Mouse (Mus musculus) olfactory bulb, adult 2 months (tissue): ENCODE results near the gene Paqr3. TPM values are rescaled to one million over a fixed set of nuclear protein-coding genes. Genes with fewer than 3 reads are reported as not detected.

Source experiments
- H3K27ac ChIP-seq: fragments of 200-500 bp; 2 replicates; pipeline ENCODE4 v1.5.1; 2012; ENCODE audit warnings: low read depth, low read length; ENCODE audit not compliant: insufficient read depth
- H3K4me1 ChIP-seq: fragments of 200-500 bp; 2 replicates; pipeline ENCODE4 v1.6.1; 2012; ENCODE audit warnings: low read length; ENCODE audit not compliant: control insufficient read depth, insufficient read depth
- H3K4me3 ChIP-seq: fragments of 200-500 bp; 2 replicates; pipeline ENCODE4 v1.5.1; 2012; ENCODE audit warnings: mild to moderate bottlenecking, low read depth, low read length, moderate library complexity; ENCODE audit not compliant: insufficient read depth
- CTCF ChIP-seq: fragments of 200-500 bp; IDR thresholded peaks from 2 replicates; pipeline ENCODE4 v1.5.1; 2012; ENCODE audit warnings: low read depth, mild to moderate bottlenecking, low read length, moderate library complexity; ENCODE audit not compliant: insufficient read depth
- POLR2A ChIP-seq: fragments of 200-500 bp; IDR thresholded peaks from 2 replicates; pipeline ENCODE4 v1.6.1; 2012; ENCODE audit warnings: mild to moderate bottlenecking, low read depth, low read length, moderate library complexity; ENCODE audit not compliant: insufficient read depth
- WGBS: fragments of 180-500 bp; shearing (Covaris S2); methylation state at CpG from one replicate; pipeline ENCODE4 v1.1.7; 2018; 5-methylcytosine and 5-hydroxymethylcytosine counted together
- polyA plus RNA-seq: library from polyadenylated mRNA; stranded (reverse); fragments of >200 nt; gene quantifications from 2 replicates; pipeline ENCODE4 v1.2.4, GENCODE M21; 2012; ENCODE audit warnings: low replicate concordance; ENCODE audit not compliant: missing spikeins, insufficient read depth, insufficient read length

The Paqr3 gene
- polyA plus RNA-seq, 1 experiment, result not detected

DNA sequence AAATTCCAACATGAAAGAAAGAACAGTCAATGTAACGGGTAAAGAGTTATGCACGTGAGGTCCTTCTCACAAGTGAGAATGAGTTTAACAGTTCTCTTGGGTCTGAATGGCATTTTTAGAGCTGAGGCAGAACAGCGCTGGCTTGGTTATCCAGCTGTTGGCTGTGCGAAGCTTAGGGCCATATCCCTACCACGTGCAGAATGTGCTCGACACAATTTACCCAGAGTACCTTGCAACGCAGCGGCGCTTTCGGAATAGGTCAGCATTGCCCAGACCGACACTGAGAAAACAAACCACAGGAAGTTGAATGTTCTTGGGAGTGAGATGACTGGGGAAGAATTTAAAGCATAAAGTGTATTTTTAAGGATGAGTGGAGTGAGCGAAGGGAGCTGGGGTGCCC, 13.6 kb upstream of the Paqr3 start:
- Histone ChIP-seq H3K27ac (no peak overlapping the region), H3K4me3 (no peak overlapping the region), H3K4me1 (no peaks in the 10 kb centered on the region)
- WGBS, result 86% methylated on average over 12 of the region's 12 CpGs
- TF ChIP-seq POLR2A (no peak), CTCF (no peak)

DNA sequence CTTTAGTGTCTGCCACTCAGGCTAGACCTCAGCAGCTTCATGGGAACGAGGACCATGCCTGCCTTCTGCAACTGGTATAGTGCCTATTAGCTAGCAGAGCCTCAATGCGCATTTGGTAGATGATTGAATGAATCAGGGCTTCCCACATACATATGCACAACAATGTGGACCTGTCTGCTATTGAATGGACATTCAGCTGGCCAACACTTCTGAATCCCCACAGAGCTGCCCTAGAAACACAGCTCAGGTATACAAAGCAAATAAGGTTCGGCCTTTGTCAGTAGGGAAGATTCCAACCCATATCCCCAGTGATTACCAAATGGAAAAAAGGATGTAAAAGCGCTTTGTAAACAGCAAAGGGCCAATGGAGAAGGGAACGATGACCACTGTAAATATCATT, 699 bp downstream of the Paqr3 start:
- no peak overlapping the region for H3K27ac ChIP-seq
- peak overlapping the region; percentile 82 for H3K4me3 ChIP-seq
- no peak for TF ChIP-seq CTCF
- no peak for TF ChIP-seq POLR2A
- 7% methylated on average over 5 of the region's 5 CpGs for WGBS
- peaks cover 5% of the 10 kb centered on the region for H3K4me1 ChIP-seq

DNA sequence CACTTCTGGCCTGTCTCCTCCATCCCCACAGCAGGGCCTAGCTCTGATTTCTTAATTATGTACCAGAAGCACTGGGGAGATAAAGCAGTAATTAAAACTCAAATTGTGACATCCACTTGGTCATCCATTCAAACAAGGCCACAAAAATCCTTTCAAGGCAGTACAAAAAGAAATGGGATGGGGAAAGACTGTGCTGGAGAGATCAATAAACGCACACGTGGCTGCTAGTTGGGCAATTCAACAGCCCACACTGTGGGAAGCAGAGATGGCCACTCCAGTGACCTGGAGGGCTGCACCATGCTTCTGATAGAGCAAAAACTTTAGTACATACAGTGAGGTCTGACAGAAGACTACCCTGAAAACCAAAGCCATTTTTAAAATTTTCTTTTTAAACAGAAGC, 1.3 kb downstream of the Paqr3 start:
- Histone ChIP-seq H3K4me3 (0 out of 2 replicates have a peak overlapping the region, but pooled peaks have one; percentile 8), H3K27ac (no peak overlapping the region), H3K4me1 (peaks cover 5% of the 10 kb centered on the region)
- TF ChIP-seq CTCF (no peak), POLR2A (no peak)
- 47% methylated on average over 2 of the region's 2 CpGs for WGBS

DNA sequence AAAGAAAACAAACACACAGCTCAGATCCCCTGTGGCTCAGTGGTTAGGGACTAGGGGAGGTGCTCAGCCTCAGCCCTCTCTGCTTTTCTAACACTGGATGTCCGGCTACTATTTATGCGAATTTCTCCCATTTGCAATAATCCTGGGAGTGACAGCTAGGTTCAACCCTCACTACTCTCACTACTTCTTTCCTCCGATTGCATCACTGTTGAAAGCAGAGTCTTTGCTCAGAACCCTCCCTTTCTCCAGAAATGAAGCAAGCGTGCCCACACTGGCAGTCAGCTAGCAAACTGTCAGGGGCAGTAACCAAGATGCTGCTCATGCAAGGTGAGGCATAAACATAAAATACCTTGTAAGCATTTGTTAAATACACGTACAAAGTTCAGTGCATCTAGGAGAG, 3.1 kb downstream of the Paqr3 start:
- TF ChIP-seq POLR2A, result no peak
- TF ChIP-seq CTCF, result no peak
- 86% methylated on average over 5 of the region's 5 CpGs for whole genome bisulfite sequencing
- Histone ChIP-seq H3K27ac (no peak overlapping the region), H3K4me3 (no peak overlapping the region), H3K4me1 (peaks cover 5% of the 10 kb centered on the region)

DNA sequence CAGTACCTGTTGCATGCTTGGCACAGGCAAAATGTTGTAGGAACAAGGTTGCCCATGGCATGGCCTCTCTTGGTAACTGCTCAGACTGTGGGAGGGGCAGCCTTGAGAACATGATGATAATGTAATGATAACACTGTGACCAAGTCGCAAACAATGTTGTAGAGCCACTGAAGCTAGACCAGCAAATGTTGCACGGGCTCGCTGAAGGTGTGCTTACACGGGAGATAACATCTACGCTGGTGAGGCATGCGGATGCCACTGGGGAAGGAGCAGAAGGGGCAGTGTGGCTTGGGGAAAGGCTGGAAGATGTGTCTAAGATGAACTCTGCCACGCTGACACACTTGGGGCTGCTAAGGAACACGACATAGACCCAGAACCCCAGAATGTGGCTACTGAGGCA, 11.4 kb downstream of the Paqr3 start:
- TF ChIP-seq CTCF (no peak), POLR2A (no peak)
- 97% methylated on average over 8 of the region's 8 CpGs for WGBS
- no peaks in the 10 kb centered on the region for H3K4me1 ChIP-seq
- H3K4me3 ChIP-seq, result no peak overlapping the region
- H3K27ac ChIP-seq, result no peak overlapping the region

DNA sequence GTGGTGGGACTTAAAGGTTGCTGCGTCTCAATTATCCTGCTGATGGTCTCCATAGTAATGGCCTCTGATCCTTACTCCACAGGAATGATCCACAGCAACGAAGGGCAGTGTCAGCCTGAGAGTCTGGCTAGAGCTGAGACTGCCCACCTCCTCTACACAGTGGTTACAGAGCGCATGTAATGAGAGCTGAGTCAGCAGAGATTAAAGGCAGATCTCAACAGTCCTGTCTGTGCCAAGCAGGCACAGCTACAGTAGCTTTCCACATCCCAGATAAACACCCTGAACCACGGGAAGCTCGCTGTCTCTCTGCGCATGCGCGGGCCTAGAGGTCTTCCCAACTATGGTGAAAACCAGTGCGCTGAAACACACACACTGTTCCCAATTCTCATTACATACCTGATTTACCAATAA, 13.8 kb downstream of the Paqr3 start:
- no peak overlapping the region for H3K27ac ChIP-seq
- TF ChIP-seq POLR2A (no peak), CTCF (no peak)
- no peaks in the 10 kb centered on the region for H3K4me1 ChIP-seq
- 68% methylated on average over 9 of the region's 9 CpGs for WGBS
- no peak overlapping the region for H3K4me3 ChIP-seq

DNA sequence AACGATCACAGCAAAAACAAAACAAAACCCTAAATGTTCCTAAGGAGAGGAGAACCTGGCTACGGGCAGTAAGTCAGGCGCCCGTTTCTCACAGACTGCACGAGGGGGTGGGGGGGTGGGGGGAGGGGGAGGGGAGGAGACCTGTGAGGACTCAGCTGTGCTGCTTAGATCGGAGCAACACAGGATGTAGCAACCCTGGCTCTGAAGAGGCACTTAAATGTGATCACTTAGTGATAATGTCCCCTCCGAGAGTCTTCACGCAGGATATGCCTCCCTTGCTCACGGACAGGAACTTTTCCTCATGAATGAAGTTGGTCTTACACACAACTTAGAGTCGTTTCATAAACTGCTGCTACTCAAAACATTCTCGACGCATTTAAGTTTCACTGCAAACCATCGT, 16.1 kb downstream of the Paqr3 start:
- TF ChIP-seq POLR2A (no peak), CTCF (no peak)
- Histone ChIP-seq H3K4me1 (no peaks in the 10 kb centered on the region), H3K4me3 (no peak overlapping the region), H3K27ac (no peak overlapping the region)
- WGBS, result 79% methylated on average over 13 of the region's 13 CpGs

DNA sequence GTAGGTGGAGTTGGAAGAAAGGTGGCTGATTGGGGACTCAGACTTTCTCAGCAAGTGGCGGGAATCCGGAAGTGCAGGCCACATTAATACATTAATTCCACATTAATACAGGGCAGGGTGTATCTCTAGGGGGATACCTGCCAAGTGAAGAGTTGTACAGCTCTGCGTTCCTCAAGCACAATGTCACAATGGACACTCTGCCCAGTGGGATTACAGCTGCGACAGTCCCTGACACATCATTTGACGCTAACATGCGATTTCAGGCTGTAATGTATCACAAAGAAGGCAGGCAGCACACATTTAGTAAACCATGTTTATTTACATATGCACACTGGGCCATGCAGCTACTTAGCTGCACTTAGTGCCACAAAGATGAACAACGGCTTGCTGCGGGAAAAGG, 18.4 kb downstream of the Paqr3 start:
- Histone ChIP-seq H3K4me1 (no peaks in the 10 kb centered on the region), H3K27ac (no peak overlapping the region), H3K4me3 (no peak overlapping the region)
- TF ChIP-seq POLR2A (no peak), CTCF (no peak)
- 75% methylated on average over 8 of the region's 8 CpGs for WGBS

DNA sequence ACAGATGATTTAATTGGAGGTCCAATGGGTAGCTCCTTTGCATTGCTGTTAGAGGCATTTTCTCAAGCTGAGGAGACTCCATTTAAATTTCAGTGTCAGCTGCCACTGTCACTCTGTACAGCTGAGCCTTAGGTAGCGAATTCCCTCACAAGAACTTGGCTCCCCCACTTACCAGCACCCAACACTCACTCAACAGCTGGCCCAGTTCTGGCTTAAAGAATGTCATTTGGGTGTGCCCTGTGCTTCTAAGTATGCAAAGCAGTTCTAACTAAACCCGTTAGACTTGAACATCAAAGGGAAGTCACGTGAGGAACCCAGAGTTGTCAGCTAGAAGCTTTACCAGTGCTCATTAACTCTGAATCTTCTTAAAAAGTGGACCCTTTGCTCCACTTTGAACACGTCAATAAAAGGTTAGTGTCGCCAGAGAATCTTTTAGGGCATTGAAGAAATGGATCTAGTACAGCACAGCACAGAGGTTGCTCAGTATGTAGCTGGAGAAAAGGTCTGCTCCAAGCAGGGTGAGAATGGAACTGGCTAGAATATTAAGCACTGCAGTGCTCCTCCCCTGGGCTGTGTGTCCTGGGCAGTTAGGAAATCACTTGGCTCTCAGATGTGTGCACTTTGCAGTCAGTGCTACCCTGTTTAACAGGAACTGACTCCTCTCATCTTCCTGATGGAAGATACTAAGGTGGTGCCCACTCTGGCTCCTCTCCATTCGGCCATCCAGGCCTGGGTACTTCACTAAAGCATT, 21.2 kb downstream of the Paqr3 start:
- Histone ChIP-seq H3K4me1 (no peaks in the 10 kb centered on the region), H3K4me3 (no peak overlapping the region), H3K27ac (no peak overlapping the region)
- no peak for TF ChIP-seq CTCF
- no peak for TF ChIP-seq POLR2A
- WGBS, result 64% methylated on average over 6 of the region's 6 CpGs
